Mouse (Mus musculus): ENCODE data around the gene Wnt7b.

DNA sequence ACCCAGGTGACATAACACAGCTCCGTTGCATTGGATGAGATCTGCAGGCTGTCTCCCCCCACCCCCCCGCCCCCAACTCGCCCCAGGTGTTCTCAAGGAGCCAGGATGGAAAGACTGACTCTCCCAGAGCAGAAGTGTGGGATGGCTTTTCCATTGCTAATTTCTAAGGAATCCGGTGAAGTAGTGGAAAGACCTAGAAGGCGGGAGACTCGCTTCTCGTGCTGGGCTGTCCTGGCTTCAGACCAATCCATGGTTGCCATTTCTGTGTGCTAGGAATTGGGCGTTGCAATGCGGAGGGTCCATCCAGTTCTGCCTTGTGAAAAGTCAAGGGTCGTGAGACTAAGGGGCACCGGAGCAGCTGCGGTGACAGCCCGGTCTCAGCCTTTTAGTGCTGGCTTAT is 39.9 kb upstream of the Wnt7b start:
- TF ChIP-seq CTCF (IDR thresholded peaks at IDR 0.05; ENCODE audit: low read depth, low read length) (no peak), POLR2A (IDR thresholded peaks at IDR 0.05; ENCODE audit: extremely low read depth, insufficient read depth, low read length) (no peak)

Data from liver, adult 2 months (tissue).